Mouse (Mus musculus): ENCODE measurements around the gene Frg2f1. TPM values are rescaled to one million over a fixed set of nuclear protein-coding genes. Genes with fewer than 3 reads are reported as not detected.
A peak's percentile ranks its signal among the peaks of the same experiment; 100 is the strongest.
"Not testable (repeated sequence)": the region's sequence is repeated elsewhere in the genome, so short reads cannot be mapped to it uniquely, and the experiment has no call there.

Gene Frg2f1
- 1 to 10 TPM; 1.4 to 1.8 TPM for polyA plus RNA-seq (2017; shearing (Covaris generic))

DNA sequence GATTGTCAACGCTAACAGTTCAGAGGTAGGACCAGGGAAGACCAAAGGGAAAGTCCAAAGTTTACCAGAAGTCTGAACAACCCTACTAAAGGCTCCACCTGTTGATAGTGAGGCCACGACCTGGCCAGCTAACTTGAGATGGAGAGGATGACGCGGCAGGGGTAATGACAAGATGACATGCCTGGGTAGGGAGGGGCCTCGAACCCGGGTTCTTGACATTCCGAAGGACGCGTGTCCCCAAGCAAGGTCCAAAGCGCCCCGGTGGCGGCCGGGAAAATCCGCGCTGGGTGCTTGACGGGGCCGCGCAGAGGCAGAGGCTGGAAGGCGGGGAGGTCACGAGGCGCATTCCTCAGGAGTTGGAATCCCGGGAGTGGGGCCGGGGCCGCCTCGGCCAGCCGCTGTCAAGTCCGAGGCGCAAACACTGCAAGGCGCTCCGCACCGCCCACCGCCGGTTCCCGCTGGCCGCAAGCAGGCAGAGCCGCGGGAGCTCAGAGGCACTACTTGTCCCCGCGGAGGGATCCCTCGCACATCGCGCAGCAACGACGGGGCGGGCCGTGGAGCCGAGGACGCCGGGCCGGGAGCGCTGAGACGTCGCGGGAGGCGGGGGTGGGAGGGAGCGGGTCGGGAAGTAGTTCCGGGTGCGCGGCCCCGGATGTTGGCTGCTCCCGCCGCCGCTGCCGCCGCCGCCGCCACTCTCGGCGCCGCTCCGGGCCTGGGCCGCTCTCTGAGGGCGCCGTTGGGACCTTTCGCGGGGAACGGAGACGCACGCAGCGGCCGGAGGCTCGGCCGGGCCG lies at the start of gene Frg2f1:
Gene Frg2f1 (minus strand): TSS at position 499 of the 794 bp plus-strand sequence.
- ATAC-seq = peak; percentile 74

DNA sequence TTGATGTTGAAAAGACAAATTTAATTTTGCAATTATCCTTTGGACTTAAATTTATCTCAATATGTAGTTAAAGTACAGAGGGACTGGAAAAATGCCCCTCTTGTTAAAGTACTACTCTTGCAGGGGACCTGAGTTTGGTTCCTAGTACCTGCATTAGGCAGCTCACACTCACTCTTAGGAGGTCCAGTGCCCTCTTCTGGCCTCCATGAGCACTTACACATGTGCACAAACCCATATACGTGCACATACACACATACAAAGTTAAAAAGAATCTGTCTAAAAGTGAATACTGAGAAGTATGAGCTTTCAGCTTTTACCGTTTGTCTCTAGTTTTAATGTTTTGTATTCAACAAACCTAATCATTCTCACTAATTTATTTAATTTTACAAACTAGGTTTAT lies 48.7 kb upstream of the Frg2f1 start:
- no peak for ATAC-seq

DNA sequence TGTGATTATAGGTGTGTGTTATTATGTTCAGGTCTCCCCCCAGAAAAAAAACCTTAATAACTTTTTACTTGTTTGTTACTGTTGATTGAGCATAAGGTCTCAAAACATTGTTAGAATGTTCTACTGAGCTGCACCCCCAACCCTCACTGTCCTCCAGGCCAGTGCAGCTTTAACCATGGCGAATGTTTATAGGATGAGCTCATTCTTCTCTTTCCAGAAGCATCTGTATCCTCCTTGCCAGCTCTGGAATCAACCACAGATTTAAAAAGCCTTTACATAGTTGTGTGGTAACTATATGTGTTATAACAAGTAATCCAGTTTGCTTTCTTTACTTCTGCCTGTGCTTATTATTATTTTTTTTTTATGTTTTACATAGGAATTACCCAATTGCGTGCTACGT lies 36.1 kb upstream of the Frg2f1 start:
- no peak for ATAC-seq

DNA sequence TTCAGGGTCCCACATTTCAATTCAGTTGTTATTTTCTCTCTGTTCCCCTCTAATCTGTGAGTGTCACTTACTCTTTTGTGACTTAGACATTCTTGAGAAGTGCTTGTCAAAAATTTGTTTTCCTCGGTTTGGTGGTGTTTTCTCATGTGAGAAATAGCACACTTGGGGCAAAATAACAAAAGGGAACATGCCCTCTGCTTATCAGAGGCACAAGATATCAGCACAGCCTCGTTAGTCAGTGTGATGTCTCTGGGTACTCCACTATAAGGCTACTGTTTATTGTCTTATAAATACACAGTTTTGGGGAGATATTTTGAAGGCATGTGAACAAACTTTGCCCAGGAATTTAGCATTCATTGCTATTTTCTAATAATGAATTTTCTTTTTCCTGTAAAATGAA lies 35.2 kb upstream of the Frg2f1 start:
- no peak for ATAC-seq

DNA sequence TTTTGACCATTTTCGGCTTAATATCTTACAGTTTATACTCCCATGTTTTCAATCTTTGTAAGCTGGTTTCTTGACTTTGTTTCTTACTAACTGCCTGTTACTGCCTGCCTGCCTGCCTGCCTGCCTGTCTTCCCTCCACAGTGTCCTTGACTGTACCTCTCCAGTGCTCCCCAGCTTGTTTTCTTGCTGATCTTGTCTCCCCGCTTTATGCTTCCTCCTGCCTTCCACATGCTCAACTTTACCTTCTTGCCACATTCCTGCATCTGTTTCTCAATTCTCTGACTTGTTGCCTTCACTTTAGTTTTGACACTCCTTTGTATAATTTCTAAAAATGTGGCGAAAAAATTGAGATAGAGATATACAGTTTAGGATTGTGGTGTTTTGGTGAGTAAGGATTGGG lies 33.4 kb upstream of the Frg2f1 start:
- no peak for ATAC-seq

DNA sequence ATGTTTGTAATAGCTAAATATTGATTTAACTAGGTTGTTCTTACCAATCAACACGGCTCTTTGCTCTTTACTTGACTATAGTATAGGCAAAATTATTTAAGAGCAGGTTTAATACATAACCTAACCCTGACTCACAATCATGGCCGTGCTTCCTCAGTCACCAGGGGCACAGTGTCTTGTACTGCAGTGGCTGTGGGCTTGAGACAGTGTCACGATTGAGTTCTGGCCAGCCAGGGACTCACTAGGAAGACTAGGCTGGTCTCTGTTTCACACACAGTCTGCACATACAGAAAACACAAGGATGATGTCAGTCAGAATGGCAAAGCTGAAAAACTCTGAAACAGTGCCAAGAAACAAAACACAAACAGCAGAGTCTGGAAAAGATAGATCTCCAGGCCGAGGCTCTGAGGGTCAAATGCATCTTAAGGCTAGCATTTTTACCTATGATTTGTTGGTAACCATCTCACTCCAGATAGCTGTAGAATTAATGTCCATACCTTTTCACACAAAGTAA lies 27.1 kb upstream of the Frg2f1 start:
- ATAC-seq = no peak

DNA sequence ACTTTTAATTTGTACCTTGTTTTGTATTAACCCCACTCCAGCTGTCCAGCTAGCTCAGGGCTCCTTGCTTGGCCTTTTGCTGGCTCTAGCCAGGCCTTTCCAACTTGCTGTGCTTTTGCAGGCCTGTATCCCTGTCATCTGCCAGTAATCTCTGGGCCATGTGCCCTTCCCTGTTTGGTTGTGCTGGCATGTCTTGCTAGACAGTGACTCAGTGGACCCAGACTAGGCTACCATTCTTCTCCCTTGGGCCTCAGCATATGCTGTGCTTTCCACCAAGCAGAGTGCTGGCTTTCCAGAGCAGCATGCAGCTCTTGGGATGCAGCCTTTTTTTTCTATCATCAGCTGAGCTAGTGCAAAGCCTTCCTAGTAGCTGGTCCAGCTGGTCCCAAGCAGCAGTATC lies 23.8 kb upstream of the Frg2f1 start:
- no peak for ATAC-seq

DNA sequence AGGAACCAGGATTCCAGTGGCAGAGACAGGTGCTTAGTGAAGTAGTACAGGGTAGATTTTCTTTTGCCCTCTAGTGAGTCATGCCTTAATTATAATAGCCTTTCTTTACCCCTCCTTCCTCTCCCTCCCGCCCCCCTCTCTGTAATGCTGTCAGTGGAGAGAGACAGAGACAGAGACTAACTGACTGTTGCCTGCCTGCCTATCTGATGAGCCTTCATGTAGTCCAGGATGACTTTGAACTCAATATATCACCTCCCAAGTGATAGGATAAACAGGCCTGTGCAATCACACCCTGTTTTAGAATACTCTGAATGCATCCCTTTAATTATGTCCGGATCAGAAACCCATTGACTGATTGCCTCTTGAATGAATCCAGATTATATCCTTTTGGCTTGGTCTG lies 16.1 kb upstream of the Frg2f1 start:
- no peak for ATAC-seq

DNA sequence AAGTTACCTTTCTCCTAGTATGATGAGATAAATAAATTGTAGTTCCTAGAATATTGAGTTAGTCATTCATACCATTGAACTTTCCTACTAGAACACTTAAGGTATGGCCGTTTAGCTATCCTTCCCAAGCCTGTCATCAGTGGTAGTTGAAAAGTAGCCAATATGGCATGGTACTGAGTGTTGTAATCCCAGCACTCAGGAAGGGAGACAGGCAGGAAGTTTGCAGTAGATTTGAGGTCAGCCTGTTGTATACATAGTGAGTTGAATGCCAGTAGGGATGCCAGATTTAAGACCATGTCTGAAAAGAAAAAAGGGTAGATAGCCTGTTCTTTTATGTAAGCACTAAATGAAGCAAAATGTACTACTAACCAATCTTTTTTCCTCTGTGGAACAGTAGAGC lies 11.5 kb upstream of the Frg2f1 start:
- ATAC-seq = no peak

DNA sequence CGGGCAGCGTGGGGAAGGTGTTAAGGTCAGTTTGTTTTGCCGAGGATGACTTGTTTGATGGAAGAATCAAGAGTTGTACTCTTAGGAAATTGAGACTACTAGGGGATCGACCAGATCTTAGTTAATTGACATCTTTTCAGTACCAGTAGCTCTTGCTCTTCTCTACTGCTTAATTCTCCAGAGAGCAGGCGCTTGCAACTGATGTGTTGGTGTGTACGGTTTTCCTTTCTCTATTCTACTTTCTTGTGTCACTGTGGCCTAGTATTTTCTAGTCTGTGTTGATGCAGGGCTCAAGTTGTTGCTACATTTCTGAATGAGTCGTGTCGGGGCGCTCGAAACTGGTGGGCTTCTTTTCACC lies 1.2 kb upstream of the Frg2f1 start:
- ATAC-seq = peak; percentile 4

DNA sequence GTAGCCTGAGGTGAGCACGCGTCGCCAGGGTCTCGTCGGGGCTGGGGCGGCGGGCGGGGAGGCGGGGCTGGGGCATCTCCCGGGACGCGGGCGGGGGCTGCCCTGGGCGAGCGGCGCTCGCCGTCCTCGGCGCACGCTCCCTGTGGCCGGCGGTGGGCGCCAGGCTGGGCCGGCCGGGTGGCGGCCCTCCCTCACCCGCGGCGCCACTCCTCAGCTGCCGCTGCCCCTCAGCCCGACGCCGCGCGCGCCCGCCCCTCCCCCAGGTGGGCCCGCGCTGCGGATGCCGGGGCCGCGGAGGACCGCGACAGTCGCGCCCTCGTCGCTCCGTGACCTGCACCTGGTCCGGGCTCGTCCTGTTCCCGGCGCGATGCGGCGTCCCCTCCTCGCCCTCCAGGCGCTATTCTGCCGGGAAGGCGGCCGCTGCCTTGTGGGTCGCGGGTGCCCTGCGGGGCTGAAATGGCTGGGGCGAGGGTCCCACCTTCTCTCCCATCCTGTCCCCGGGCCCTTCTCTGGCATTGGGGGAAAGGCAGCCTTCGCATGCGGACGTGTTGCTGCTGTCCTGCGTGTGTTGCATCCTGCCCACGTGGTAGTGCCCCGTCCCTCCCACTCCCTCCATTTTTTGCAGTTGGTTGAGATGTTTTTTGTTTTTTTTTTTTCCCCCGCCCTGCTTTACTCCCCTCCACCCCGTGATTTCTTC lies 655 bp upstream of the Frg2f1 start:
- peak; percentile 77 for ATAC-seq

DNA sequence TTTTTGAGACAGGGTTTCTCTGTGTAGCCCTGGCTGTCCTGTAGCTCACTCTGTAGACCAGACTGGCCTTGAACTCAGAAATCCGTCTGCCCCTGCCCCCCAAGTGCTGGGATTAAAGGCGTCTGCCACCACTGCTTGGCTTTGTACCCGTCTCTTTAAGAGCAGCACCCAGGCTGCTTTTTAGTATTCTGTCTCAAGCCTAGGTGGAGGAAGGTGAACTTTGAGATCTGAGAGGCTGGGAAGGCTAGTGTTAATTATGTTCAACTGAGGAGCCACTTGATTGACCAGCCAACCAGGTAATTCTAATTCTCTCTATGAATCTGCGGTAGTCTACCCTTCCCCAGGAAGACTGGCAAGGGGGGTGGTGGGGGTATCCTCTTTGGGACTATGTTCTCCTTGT lies 1.9 kb downstream of the Frg2f1 start:
- no peak for ATAC-seq

DNA sequence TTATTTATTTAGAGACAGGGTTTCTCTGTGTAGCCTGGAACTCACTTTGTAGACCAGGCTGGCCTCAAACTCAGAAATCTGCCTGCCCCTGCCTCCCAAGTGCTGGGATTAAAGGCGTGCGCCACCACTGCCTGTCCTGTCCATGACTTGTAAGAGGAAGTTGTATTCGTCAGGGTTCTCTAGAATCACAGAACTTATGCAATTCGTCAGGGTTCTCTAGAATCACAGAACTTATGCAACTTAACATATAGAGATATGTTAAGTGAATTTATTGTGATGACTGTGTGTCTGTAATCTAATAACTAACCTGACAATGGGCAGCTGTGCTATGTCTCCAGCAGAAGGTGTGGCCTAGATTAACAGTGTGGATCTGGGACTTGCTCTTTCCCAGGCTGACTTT lies 2.7 kb downstream of the Frg2f1 start, which contains the start of gene Foxj3:
Gene Foxj3 (plus strand): TSS at position 390 of the 400 bp plus-strand sequence.
- ATAC-seq = not testable (repeated sequence)

DNA sequence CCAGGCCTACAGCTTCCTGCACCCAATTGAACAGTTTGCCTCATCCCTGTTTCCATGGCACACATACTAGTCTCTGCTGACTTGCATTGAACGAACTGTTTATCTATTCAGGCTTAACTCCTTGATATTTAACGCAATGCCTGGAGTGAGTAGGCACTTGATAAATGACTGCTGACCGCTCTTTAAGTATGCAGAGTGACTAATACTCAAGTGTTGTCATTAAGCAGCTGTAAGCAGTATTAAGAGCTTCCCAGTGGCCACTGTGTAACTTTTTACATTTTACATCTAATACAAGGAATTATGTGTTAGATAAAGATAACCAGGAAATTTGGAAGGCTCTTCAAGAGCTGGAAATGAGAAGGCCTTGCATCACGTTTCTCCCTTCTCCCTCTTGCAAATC lies 4.2 kb downstream of the Frg2f1 start:
- no peak for ATAC-seq

DNA sequence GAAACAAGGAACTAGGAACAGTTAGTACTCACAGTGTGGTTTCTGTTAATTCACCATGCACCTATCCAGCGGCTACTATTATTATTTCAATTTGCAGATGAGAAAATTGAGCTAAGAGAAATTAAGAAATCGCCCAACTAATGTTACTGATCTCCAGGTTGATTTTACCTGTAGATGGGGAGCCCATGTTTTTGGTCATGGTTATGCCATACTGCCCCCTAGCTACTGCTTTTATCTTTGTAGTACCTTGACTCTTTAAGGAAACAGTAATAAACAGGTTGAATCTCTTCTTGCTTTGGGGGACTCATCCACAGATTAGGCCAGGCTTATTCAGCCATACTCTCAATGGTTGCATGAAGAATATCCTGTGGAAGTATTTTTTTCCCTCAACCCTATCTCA lies 7.5 kb downstream of the Frg2f1 start:
- no peak for ATAC-seq

DNA sequence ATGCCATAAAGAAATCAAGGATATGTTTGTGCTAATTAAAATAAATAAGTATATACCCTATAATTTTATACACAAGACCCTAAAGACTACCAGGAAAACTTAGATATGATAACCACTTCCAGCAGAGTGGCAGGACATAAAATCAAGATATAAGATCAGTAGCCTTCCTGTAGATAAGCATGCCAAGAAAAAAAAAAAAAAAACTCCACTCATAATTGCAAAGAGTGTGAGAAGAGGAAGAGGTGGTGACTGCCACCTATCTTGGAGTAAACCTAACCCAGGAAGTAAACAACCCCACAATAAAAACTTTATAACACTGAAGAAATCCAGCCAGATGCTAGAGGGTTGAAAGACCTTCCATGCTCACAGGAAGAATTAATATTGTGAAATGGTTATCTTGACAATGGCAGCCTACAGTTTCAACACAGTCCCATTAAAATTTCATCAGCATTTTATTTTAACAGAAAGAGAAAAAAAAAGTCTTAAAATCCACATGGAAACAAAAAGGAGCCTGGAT lies 12.9 kb downstream of the Frg2f1 start:
- ATAC-seq = no peak

DNA sequence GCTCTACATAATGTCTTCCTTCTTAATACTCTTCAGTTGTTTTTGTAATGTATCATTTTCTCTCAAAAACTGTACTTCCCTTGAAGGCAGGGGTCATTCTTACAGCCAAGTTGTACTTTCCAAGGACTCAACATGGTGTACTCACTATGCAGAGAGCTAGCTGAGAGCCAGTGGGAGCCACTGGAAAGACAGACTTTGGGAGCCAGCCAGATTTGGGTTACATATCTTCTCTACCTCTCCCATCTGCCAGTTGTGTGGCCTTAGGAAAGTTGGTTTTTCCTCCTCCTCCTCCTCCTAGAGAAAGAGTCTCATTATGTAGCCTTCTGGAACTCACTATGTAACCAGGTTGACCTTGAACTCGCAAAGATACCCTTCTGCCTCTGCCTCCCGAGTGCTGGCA lies 14.9 kb downstream of the Frg2f1 start:
- no peak for ATAC-seq

DNA sequence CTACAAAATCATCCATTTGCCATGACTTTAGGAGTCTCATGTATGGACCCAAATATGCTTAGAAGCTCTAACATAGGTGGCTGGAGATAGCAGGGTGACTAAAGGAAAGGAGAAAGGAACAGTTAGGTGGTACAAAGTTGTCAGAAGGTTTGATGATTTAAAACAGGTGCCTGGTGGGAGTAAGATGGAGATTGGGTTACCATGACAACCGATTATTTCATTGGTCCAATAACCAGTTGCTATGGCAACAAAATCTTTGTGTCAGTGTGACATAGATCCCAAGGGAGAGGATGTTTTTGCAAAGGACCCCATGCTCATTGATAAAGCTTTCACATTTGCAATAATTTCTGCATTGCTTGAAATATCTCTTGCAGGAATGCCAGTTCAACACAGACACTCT lies 15.3 kb downstream of the Frg2f1 start:
- ATAC-seq = no peak

DNA sequence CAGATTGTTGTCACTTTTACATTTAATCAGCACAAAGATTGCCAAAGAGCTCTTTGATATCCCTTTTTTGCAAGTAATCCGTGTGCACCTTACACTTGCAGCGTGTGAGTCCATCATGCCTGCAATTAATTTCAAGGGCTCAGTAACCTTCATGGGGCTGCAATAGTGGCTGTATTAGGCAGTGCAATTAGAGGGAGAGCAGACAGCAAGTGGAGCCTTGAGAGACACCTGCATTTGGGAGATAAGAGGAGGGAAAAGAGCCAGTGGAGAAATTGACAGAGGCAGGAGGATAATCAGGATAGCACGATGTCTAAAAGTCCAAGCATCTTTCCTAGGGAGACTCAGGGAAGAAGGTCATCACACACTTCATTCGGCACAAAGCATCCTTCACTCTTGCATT lies 15.8 kb downstream of the Frg2f1 start:
- no peak for ATAC-seq

DNA sequence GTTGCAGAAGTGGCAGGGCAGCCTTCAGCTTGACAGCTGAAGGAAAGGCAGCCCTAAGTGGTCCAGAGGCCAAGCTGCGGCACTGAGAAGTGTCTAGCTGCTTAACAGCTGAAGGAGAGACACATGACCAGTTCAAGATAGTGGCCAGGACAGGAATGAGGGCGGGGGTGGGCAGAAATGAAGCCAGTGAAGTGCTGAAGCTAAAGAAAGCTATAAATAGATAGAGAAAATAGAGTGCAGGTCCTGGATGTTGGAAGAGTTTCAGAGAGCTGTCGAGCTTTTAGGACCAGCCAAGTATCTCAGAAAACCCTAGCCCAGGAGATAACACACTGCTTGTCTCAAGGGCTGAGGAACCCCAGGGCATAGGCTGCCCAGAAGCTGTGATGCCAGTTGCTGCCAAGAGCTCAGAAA lies 26.6 kb downstream of the Frg2f1 start:
- no peak for ATAC-seq

DNA sequence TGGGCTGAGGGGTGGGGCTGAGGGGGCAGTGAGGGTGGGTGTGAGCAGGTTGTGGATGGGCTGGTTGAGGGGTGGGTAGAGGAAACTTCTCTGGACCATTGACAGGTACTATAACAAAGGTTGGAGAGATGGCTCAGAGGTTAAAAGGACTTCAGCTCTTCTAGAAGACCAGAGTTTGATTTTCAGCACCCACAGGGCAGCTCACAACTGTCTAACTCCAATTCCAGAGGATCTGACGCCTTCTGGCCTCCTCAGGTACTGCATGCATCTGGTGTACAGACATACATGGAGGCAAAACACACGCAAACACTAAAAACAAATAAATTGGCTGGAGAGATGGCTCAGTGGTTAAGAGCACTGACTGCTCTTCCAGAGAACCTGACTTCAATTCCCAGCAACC lies 27.7 kb downstream of the Frg2f1 start:
- no peak for ATAC-seq

DNA sequence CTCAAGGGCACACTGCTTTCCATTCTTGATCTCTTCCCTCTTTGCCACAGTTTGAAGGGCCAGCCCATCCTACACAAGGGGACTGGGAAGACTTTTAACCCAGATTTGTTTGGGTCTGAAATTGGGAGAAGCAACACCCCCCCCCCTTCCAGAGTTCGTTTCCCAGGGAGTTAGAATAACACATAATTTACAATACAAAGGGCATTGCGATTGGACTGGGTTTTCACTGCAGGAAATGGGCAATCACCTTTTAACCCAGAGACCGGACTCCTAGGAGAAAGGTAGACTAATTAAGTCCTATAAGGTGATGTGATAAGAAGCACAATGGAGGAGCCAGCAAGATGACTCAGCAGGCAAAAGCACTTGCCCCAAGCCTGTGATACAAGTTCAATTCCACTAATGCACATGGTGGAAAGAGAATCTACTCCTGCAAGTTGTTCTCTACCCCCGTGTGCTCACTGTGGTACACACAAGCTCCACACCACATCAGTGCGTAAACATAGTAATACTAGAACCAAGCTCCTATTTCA lies 40.9 kb downstream of the Frg2f1 start:
- ATAC-seq = no peak

DNA sequence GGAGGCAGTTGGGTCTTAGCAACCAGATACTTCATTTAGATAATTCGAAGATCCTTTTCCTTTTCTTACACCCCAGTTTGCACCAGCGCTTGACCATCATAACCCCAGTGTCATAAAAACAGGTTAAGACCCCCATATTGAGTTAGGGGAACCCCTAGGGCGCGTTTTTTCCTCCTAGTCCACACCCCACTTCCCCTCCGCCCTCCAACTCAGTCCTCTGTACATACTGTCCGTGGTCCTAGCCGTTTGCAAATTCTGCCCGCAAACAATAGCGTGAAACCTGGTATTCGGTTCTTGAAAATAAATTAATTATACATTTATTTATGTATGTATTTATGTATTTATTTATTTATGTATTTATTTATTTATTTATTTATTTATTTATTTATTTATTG lies 46.4 kb downstream of the Frg2f1 start:
- no peak for ATAC-seq
